Mouse (Mus musculus) left cerebral cortex, adult 8-10 months (tissue): ENCODE results near the gene Nol8. TPM values are rescaled to one million over a fixed set of nuclear protein-coding genes. Genes with fewer than 3 reads are reported as not detected.

Experiments
- DNase-seq, 2 experiments: peaks; one replicate each; pipeline ENCODE4 v3.0.0; 2022; ENCODE audit warnings: low spot score in 2 of 2
- total RNA-seq, 4 experiments: library from RNA; stranded (reverse); gene quantifications; 2 replicates each; pipeline ENCODE4 v1.2.4; 2022

Nol8 gene
- 10 to 100 TPM; 21.7 to 25.9 (median 24.8) TPM for total RNA-seq

DNA sequence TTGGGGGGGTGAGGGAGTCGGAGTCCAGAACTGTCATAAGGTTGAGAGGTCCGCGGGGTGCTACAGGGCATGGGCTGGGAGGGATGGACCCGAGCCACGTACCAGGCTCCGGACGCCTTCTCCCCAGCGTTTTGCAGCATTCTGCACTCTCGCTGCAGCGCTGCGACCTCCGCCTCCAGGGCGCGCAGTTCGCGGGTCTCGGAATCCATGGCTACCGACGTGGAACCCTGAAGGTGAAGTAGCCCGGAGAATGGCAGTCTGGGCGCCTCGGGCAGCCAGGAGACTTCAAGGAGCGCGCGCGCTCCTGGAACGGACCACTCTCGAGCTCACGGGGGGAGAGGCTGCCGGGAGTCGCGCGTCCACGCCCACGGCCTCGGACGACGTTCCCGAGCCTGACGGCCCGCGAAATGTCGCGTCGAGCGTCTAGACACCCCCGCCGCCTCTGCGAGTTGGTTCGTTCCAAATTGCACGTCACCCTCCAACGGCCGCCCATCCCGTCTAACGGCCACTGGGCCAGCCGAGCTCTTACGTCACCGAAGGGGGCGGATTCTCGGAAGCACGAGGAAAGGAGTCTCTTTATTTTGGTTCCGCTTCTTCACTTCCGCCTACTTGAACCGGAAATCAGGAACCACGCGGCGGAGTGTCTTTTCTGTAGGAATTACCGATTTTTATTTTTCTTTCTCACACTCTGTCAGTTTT, at the start of gene Nol8, which contains the start of gene Cenpp:
Nol8 (plus strand) TSS at position 598 of the 699 bp plus-strand sequence.
Cenpp (minus strand) TSS at position 305 of the 699 bp plus-strand sequence.
- DNase-seq = peak; percentile 98

GRCm38 (mm10) chr13:49603603-49604002, 49.3 kb upstream of the Nol8 start:
- DNase-seq = no peak

DNA sequence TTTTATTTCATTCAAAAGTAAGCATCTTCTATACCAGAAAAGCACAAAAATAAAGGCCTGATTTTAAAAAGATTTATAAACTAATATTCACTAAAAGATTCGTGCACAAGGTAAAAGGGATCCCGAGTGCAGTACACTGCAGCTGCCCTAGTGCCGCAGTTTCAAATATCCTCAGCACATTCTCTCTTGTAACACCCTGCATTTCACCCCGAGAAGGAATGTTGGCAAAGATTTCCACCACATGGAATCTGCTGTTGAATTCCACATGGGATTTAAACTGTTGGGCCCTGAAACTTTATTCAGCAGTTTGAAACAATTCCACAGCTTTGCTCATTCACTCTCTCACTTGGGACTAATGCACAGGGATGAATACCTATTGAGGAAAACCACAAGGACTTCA, 45.2 kb upstream of the Nol8 start, which contains the start of gene Ogn:
Ogn (plus strand) TSS at position 333 of the 400 bp plus-strand sequence.
- no peak for DNase-seq

GRCm38 (mm10) chr13:49608589-49609322, 44.1 kb upstream of the Nol8 start:
- no peak for DNase-seq

GRCm38 (mm10) chr13:49617021-49617420, 35.9 kb upstream of the Nol8 start:
- DNase-seq = no peak

GRCm38 (mm10) chr13:49618365-49618764, 34.5 kb upstream of the Nol8 start:
- no peak for DNase-seq

- no peak for DNase-seq
These were observed 29.7 kb upstream of the Nol8 start for GRCm38 (mm10) chr13:49623216-49623615.

- no peak for DNase-seq
These were observed 24.7 kb upstream of the Nol8 start for GRCm38 (mm10) chr13:49628167-49628566.

DNA sequence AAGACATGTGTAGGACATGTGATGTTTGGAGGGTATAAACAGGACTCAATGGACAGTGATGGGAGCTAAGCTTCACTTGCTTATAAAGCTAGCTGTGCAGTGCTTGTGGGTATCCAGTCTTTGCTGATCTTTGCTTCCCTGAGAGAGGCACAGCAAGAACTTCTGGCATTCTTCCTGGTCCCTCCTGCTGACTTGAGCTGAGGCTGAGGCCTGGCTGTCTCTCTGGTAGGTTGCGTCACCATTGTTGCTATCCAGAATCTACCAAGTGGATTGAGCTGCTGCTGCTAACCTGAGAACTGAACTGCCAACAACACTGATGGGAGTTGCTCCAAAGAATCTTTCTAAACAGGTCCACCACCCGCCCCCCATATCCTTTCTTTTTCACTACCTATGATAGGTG, 23.8 kb upstream of the Nol8 start:
- DNase-seq = no peak

DNA sequence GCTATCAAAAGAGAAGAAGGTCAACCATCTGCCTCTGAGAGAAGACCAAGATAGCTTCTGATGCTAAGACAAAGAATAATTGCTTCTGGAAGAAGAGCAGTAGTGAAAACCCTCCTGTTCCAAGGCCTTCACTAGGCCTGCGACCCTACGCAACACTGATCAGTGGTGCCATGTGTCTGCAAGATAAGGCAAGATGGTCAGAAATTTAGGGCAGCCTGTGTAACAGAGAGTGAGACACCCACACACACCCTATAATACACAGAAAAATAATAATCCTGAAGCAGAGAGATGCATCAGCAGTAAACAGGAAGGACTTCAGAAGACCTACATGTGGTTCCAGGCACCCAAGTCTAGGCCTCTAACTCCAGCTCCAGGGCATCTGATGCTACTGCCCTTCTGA, 12.9 kb upstream of the Nol8 start:
- no peak for DNase-seq

DNA sequence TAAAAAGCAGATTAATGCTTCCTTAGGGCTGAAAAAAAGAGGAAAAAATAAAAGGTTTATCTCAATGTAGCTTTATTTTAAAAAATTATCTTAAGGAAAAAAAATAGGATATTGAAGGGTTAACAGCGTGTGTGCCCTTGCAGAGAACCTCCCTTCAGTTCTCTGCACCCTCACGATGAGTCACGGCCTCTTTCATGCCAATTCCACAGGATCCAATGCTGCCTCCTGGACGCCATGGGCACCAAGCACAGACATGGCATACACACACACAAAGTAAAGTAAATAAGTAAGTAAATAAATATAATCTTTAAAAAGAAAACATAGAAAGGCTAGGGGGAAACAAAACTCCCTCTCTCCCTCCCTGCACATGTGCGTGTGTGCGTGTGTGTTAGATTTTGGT, 10.2 kb upstream of the Nol8 start:
- no peak for DNase-seq

GRCm38 (mm10) chr13:49643669-49644362, 9.1 kb upstream of the Nol8 start:
- DNase-seq = no peak

DNA sequence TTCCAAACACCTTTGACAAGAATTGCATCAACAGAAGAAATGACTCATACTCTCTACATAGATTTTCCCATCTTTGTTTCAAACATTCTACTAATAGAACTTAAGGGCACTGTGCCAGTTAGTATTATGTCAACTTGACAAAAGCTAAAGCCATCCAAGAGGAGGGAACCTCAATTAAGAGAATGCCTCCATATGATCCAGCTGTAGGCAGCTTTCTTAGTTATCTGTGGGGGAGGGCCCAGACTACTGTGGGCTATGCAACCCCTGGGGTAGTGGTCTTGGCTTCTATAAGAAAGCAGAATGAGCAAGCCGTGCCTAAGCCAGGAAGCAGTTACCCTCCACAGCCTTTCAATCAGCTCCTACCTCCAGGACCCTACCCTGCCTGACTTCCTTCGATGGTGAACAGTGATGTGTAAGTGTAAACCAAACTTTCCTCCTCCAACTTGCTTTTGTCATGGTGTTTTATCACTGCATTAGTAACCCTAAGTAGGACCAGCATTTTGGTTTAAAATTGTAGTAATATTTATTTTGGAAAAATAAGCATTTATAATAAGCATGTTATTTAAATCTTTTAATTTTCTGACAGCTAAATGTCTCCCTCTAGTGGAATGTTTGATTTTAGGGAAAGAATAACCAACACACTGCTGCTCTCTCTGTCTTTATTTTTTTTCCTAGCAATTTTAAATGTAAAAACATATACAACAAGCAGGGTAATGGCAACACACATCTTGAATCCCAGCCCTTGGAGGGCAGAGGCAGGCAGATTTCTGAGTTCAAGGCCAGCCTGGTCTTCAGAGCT, 7.9 kb upstream of the Nol8 start:
- peak in 1 of 2 experiments; percentile 13 for DNase-seq

- no peak for DNase-seq
These were observed 6.9 kb upstream of the Nol8 start for GRCm38 (mm10) chr13:49646019-49646418.

GRCm38 (mm10) chr13:49651136-49651535, 1.7 kb upstream of the Nol8 start:
- no peak for DNase-seq

DNA sequence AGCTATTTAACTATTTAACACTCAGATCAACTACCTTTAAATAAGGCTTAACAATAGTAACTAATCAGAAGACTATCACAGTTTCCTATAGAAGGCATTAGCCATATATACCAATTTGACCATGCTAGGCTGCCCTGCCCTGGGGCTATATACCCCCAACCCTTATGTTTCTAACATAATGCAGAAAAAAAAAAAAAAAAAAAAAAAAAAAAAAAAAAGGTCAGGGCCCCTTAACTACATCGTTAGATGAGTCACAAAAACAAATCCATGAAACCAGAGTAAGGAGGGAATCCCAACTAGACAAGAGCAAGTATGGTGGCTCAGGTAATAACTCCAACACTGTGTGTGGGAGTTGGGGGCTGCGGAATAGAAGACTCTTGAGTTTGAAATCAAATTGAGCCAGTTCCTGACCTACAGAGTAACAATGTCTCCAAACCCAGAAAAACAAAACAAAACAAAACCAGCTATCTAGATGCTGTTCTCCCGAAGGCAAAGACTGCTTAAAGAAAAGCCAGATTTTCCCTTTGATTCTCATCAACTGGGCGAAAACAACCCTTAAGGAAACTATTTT, 1.0 kb upstream of the Nol8 start:
- no peak for DNase-seq

GRCm38 (mm10) chr13:49653180-49653541, 283 bp downstream of the Nol8 start:
- DNase-seq = peak in 1 of 2 experiments; percentile 31

DNA sequence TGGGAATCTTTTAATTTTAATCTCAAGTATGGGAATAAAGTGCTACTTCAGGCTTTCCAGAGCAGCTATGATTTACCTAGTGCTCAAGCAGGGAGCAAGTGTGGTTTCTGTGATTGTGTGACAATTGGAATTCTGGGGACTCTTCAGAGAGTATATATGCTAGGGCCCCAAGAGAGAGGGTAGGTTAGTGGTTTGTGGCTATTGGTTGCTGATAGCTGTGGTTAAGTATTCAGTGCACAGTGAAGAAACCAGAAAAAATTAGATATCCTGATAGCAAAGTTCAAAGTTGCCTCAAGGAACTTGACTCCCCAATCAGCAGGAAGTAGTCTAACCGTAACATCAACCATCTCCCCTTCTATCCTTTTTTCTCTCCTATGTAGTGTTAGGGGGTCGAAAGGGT, 24.9 kb downstream of the Nol8 start:
- DNase-seq = no peak

- DNase-seq = peak; percentile 98 to 100
These were observed 28.7 kb downstream of the Nol8 start, which contains the start of gene Iars for GRCm38 (mm10) chr13:49681351-49682232. Gene Iars (plus strand): TSS chr13:49682100.
